Mouse (Mus musculus) brain, embryonic 14.5 days (tissue): Measurements from ENCODE around the gene Gtpbp3.

Experiments used
- CTCF ChIP-seq: fragments of 200-500 bp; IDR thresholded peaks from 2 replicates; pipeline ENCODE4 v1.5.1; 2012; ENCODE audit warnings: inconsistent platforms, mild to moderate bottlenecking, moderate library complexity, borderline replicate concordance; ENCODE audit not compliant: insufficient read depth, insufficient read length; ENCODE audit errors: extremely low read depth
- POLR2A ChIP-seq: fragments of 200-500 bp; IDR thresholded peaks from 2 replicates; pipeline ENCODE4 v1.6.1; 2012; ENCODE audit warnings: mild to moderate bottlenecking, inconsistent platforms, borderline replicate concordance; ENCODE audit not compliant: poor library complexity, insufficient read depth, insufficient read length, severe bottlenecking; ENCODE audit errors: extremely low read depth

- no peak for TF ChIP-seq POLR2A
- TF ChIP-seq CTCF: peak; percentile 58
Observed at GRCm38 (mm10) chr8:71477196-71477845, 10.6 kb upstream of the Gtpbp3 start.
